Mouse (Mus musculus) midbrain, postnatal 0 days (tissue): Measurements from ENCODE around the gene BC024978. TPM values are rescaled to one million over a fixed set of nuclear protein-coding genes. Genes with fewer than 3 reads are reported as not detected.

ENCODE experiments used
- ATAC-seq: fragments of 200-750 bp; cut with Nextera tagmentation; 2 replicates; pipeline ENCODE4 v1.8.0; 2017; ENCODE audit warnings: moderate number of reproducible peaks, mild to moderate bottlenecking, moderate TSS enrichment, moderate library complexity; ENCODE audit not compliant: low FRiP score
- DNase-seq: peaks from one replicate; pipeline ENCODE4 v3.0.0-alpha.2; 2015; ENCODE audit warnings: low spot score
- H3K27ac ChIP-seq: fragments of 300-500 bp; sonication (generic); 2 replicates; pipeline ENCODE4 v1.5.1; 2014; ENCODE audit warnings: low read depth, mild to moderate bottlenecking, low read length, mixed read lengths
- H3K27me3 ChIP-seq: fragments of 300-500 bp; sonication (generic); 2 replicates; pipeline ENCODE4 v1.6.1; 2014; ENCODE audit warnings: low read length, control low read depth, mixed read lengths; ENCODE audit not compliant: insufficient read depth
- H3K36me3 ChIP-seq: fragments of 300-500 bp; sonication (generic); 2 replicates; pipeline ENCODE4 v1.6.1; 2014; ENCODE audit warnings: low read length, control low read depth, mixed read lengths; ENCODE audit not compliant: insufficient read depth
- H3K4me1 ChIP-seq: fragments of 300-500 bp; sonication (generic); 2 replicates; pipeline ENCODE4 v1.6.1; 2014; ENCODE audit warnings: mild to moderate bottlenecking, control low read depth, antibody characterized with exemption, low read length, mixed read lengths; ENCODE audit not compliant: insufficient read depth
- H3K4me2 ChIP-seq: fragments of 300-500 bp; sonication (generic); 2 replicates; pipeline ENCODE4 v1.6.1; 2014; ENCODE audit warnings: low read depth, mild to moderate bottlenecking, low read length, mixed read lengths; ENCODE audit not compliant: poor library complexity, severe bottlenecking
- H3K4me3 ChIP-seq: fragments of 300-500 bp; sonication (generic); 2 replicates; pipeline ENCODE4 v1.5.1; 2014; ENCODE audit warnings: low read depth, mild to moderate bottlenecking, low read length, moderate library complexity
- H3K9ac ChIP-seq: fragments of 300-500 bp; sonication (generic); replicated peaks from 2 replicates; pipeline ENCODE4 v1.6.1; 2014; ENCODE audit warnings: mild to moderate bottlenecking, low read length, moderate library complexity, mixed read lengths; ENCODE audit not compliant: poor library complexity, severe bottlenecking
- H3K9me3 ChIP-seq: fragments of 300-500 bp; sonication (generic); 2 replicates; pipeline ENCODE4 v1.6.1; 2016; ENCODE audit warnings: low read length, control low read depth
- CTCF ChIP-seq: IDR thresholded peaks from 2 replicates; pipeline ENCODE4 v1.5.1; 2016; ENCODE audit warnings: antibody characterized with exemption, mild to moderate bottlenecking
- WGBS: fragments of 180-500 bp; shearing (Covaris S2); extraction: QIAGEN DNeasy Blood & Tissue Kit; methylation state at CpG from one replicate; pipeline ENCODE4 v1.1.7; 2014; 5-methylcytosine and 5-hydroxymethylcytosine counted together
- polyA plus RNA-seq: library from polyadenylated mRNA; unstranded; fragments of >200 nt; fragmentation: Nextera tagmentation; extraction: Ambion mirVana; gene quantifications from 2 replicates; pipeline ENCODE4 v1.2.1, GENCODE M21; 2015
- total RNA-seq: library from RNA; depleted of rRNA; stranded (reverse); fragments of >200 nt; gene quantifications from 2 replicates; pipeline ENCODE4 v1.2.3, GENCODE M21; 2014

Gene BC024978
- total and polyA plus RNA-seq, 2 experiments from 2014 or later: 2.8 to 8.7 TPM

GRCm38 (mm10) chr7:27168371-27168770 is 27.2 kb upstream of the BC024978 start:
- no peak overlapping the region for H3K27ac ChIP-seq
- no peak overlapping the region for H3K4me2 ChIP-seq
- no peak for TF ChIP-seq CTCF
- H3K4me1 ChIP-seq: peaks cover 19% of the 10 kb centered on the region
- DNase-seq (no peak), ATAC-seq (no peak)
- H3K4me3 ChIP-seq: no peak overlapping the region
- H3K36me3 ChIP-seq: peaks cover 28% of the 10 kb centered on the region
- 95% methylated on average over 5 of the region's 5 CpGs for WGBS
- no peaks in the 10 kb centered on the region for H3K27me3 ChIP-seq
- H3K9ac ChIP-seq: no peak overlapping the region
- no peaks in the 10 kb centered on the region for H3K9me3 ChIP-seq

DNA sequence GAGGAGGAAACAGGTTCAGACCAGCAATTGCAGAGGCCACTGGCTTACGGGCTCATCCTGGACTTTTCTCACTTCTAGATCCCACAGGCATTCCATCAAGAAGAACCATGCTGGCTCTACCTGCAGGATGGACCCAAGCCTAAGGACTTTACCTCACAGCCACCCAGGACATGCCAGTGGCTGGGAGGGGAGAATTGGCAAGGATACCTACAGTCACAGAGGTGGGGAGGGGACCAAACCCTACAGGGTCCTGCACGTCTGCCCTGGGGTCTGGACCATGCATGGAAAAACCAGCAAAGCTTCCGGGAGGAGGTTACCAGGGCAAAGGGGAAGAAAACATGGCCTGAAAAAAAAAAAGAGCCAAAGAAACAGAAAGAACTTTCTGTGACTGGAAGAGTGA is 24.6 kb upstream of the BC024978 start:
- H3K27me3 ChIP-seq: no peaks in the 10 kb centered on the region
- H3K4me2 ChIP-seq: no peak overlapping the region
- H3K27ac ChIP-seq: no peak overlapping the region
- ATAC-seq (no peak), DNase-seq (no peak)
- peaks cover 41% of the 10 kb centered on the region for H3K36me3 ChIP-seq
- H3K4me3 ChIP-seq: no peak overlapping the region
- WGBS: 95% methylated on average over 3 of the region's 3 CpGs
- H3K4me1 ChIP-seq: no peaks in the 10 kb centered on the region
- H3K9me3 ChIP-seq: no peaks in the 10 kb centered on the region
- H3K9ac ChIP-seq: no peak overlapping the region
- TF ChIP-seq CTCF: no peak

DNA sequence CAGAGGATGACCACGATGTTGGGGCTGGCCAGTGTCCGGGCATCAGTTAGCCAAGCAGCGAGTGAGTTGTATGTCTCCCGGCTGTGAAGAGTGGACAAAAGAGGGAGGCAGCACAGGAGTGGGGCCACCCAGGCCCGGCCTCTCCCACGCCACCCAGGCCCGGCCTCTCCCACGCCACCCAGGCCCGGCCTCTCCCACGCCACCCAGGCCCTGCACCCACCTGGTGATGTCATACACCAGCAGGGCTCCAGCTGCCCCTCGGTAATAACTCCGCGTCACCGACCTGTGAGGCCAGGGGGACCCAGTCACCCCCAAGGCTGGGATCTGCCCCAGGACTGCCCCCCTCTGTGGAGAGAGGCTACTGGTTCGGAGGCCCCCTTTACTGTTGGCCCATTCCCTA is 21.1 kb upstream of the BC024978 start:
- WGBS: 94% methylated on average over 15 of the region's 15 CpGs
- Histone ChIP-seq H3K27ac (no peak overlapping the region), H3K9me3 (no peaks in the 10 kb centered on the region), H3K36me3 (peaks cover 41% of the 10 kb centered on the region), H3K4me2 (no peak overlapping the region), H3K4me3 (no peak overlapping the region), H3K27me3 (no peaks in the 10 kb centered on the region), H3K4me1 (no peaks in the 10 kb centered on the region), H3K9ac (no peak overlapping the region)
- no peak for TF ChIP-seq CTCF
- ATAC-seq (no peak), DNase-seq (no peak)

- DNase-seq: no peak
- H3K4me2 ChIP-seq: no peak overlapping the region
- peaks cover 41% of the 10 kb centered on the region for H3K36me3 ChIP-seq
- no peaks in the 10 kb centered on the region for H3K27me3 ChIP-seq
- H3K9ac ChIP-seq: no peak overlapping the region
- H3K4me3 ChIP-seq: no peak overlapping the region
- no peaks in the 10 kb centered on the region for H3K4me1 ChIP-seq
- 94% methylated on average over 7 of the region's 7 CpGs for WGBS
- H3K9me3 ChIP-seq: no peaks in the 10 kb centered on the region
- no peak for ATAC-seq
- TF ChIP-seq CTCF: no peak
- no peak overlapping the region for H3K27ac ChIP-seq
These were observed 20.7 kb upstream of the BC024978 start for GRCm38 (mm10) chr7:27174896-27175295.

DNA sequence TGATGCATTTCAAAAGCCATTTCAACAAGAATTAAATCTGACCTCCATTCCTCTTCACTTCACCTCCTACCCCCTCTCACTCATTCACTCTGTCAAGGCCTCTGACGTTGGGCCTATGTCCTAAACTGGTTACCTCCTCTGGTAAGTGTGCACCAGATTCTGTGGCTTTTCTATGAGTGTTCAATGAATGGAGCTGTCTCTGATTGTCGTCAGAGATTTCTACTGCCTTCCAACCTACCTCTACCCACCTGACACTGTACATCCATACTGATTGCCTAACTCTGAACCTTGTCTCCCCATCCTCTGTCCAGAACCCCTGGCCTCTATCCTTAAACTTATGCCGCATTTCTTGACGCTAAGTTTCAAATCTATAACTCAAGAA is 17.6 kb upstream of the BC024978 start:
- H3K4me1 ChIP-seq: no peaks in the 10 kb centered on the region
- DNase-seq: no peak
- H3K27ac ChIP-seq: peak overlapping the region; percentile 92
- H3K9me3 ChIP-seq: no peaks in the 10 kb centered on the region
- peak overlapping the region; percentile 58 for H3K4me2 ChIP-seq
- no peak; the same call in 1 of the 2 replicates for ATAC-seq
- H3K27me3 ChIP-seq: no peaks in the 10 kb centered on the region
- H3K4me3 ChIP-seq: peak overlapping the region; percentile 62
- TF ChIP-seq CTCF: no peak
- H3K9ac ChIP-seq: peak overlapping the region; percentile 72
- H3K36me3 ChIP-seq: peaks cover 25% of the 10 kb centered on the region
- WGBS: 15% methylated on average over 4 of the region's 4 CpGs

DNA sequence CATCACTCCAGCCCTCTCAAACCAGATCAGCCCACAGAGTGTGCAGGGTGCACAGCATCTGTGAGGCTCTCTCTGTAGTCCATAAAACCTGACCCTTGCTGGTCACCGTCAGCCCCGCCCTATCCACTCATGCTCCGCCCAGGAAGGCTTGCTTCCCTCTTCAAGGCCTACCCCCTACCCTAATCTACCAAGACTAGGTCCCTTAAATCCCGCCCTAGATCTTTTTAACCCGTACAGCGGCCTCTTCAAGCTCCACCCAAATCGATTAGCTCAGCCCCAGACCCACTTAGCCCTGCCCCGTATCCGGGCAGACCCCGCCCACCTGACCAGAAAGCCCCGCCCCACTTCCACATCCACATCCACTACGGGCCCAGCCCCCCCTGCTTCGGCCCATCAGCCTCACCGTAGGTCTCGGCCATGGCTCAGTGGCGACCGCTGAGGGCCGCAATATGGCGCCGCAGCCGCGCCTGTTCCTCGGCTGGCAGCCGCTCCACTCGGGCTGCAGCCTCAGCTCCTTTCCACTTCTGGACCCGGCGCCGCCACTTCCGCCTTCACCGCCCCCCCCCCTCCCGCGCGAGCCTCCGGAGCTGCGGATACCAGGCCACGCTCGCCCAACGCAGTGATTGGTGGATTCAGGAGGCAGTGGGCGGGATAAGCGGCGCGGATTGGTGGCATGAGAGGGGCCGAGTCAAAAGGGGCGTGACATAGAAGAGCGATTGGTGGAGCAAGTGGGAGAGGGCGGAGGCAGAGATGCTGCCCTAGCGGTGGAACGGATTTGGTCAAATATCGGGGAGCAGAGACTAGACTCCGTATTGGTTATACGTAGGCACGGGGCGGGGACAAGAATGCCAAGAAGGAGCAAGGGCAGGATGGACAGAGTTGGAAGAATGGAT is 17.0 kb upstream of the BC024978 start, which contains the start of gene Rab4b:
Rab4b (minus strand) TSS at position 573 of the 893 bp plus-strand sequence.
- WGBS: under 1% methylated on average over 52 of the region's 53 CpGs
- Histone ChIP-seq H3K9ac (peak within 1 kb of the TSS; percentile 72), H3K4me2 (peak within 1 kb of the TSS; percentile 58), H3K9me3 (no peaks in the 10 kb centered on the region), H3K36me3 (peaks cover 20% of the 10 kb centered on the region), H3K4me1 (no peaks in the 10 kb centered on the region), H3K27me3 (no peaks in the 10 kb centered on the region), H3K27ac (peak within 1 kb of the TSS; percentile 92), H3K4me3 (peak within 1 kb of the TSS; percentile 62)
- ATAC-seq (peak; percentile 98), DNase-seq (peak; percentile 99)
- peak; percentile 82 for TF ChIP-seq CTCF
